Mouse (Mus musculus): Measurements from ENCODE around the gene Trim37.
A peak's percentile ranks its signal among the peaks of the same experiment; 100 is the strongest.
"Not testable (repeated sequence)": the region's sequence is repeated elsewhere in the genome, so short reads cannot be mapped to it uniquely, and the experiment has no call there.

Gene Trim37

GRCm38 (mm10) chr11:87233377-87233776, 106.5 kb downstream of the Trim37 start:
- no peak for DNase-seq (ENCODE audit: low spot score in 2 of 2)

GRCm38 (mm10) chr11:87234743-87235485, 108.0 kb downstream of the Trim37 start:
- DNase-seq (ENCODE audit: low spot score in 2 of 2), result no peak

- no peak for DNase-seq (ENCODE audit: low spot score in 2 of 2)
These were observed 108.6 kb downstream of the Trim37 start for GRCm38 (mm10) chr11:87235486-87235872.

GRCm38 (mm10) chr11:87238891-87239530, 112.1 kb downstream of the Trim37 start:
- peak in 1 of 2 experiments; percentile 44 for DNase-seq (ENCODE audit: low spot score in 2 of 2)

- DNase-seq (ENCODE audit: low spot score in 2 of 2), result no peak
These were observed 113.4 kb downstream of the Trim37 start for GRCm38 (mm10) chr11:87240141-87240832.

GRCm38 (mm10) chr11:87240833-87241215, 113.9 kb downstream of the Trim37 start:
- no peak for DNase-seq (ENCODE audit: low spot score in 2 of 2)

- DNase-seq (ENCODE audit: low spot score in 2 of 2), result no peak
These were observed 114.4 kb downstream of the Trim37 start for GRCm38 (mm10) chr11:87241256-87241655.

GRCm38 (mm10) chr11:87245171-87245840, 118.4 kb downstream of the Trim37 start:
- DNase-seq (ENCODE audit: low spot score in 2 of 2), result no peak

GRCm38 (mm10) chr11:87246107-87246651, 119.3 kb downstream of the Trim37 start:
- no peak for DNase-seq (ENCODE audit: low spot score in 2 of 2)

- no peak for DNase-seq (ENCODE audit: low spot score in 2 of 2)
These were observed 120.0 kb downstream of the Trim37 start for GRCm38 (mm10) chr11:87246724-87247493.

GRCm38 (mm10) chr11:87247494-87247866, 120.6 kb downstream of the Trim37 start:
- DNase-seq (ENCODE audit: low spot score in 2 of 2), result no peak

- no peak for DNase-seq (ENCODE audit: low spot score in 2 of 2)
These were observed 123.3 kb downstream of the Trim37 start for GRCm38 (mm10) chr11:87250132-87250531.

GRCm38 (mm10) chr11:87253294-87253693, 126.4 kb downstream of the Trim37 start:
- DNase-seq (ENCODE audit: low spot score in 2 of 2), result no peak

- DNase-seq (ENCODE audit: low spot score in 2 of 2), result no peak
These were observed 127.3 kb downstream of the Trim37 start for GRCm38 (mm10) chr11:87254149-87254548.

GRCm38 (mm10) chr11:87257282-87257681, 130.4 kb downstream of the Trim37 start:
- DNase-seq (ENCODE audit: low spot score in 2 of 2), result no peak

- DNase-seq (ENCODE audit: low spot score in 2 of 2), result no peak
These were observed 132.9 kb downstream of the Trim37 start for GRCm38 (mm10) chr11:87259792-87260191.

GRCm38 (mm10) chr11:87261705-87262104, 134.8 kb downstream of the Trim37 start:
- DNase-seq (ENCODE audit: low spot score in 2 of 2), result not testable (repeated sequence)

GRCm38 (mm10) chr11:87263946-87264345, 137.1 kb downstream of the Trim37 start:
- DNase-seq (ENCODE audit: low spot score in 2 of 2), result no peak

- no peak for DNase-seq (ENCODE audit: low spot score in 2 of 2)
These were observed 139.4 kb downstream of the Trim37 start for GRCm38 (mm10) chr11:87266246-87266645.

- DNase-seq (ENCODE audit: low spot score in 2 of 2), result no peak
These were observed 141.9 kb downstream of the Trim37 start for GRCm38 (mm10) chr11:87268803-87269202.
